Mouse (Mus musculus): ENCODE data around the gene Ccdc187.

DNA sequence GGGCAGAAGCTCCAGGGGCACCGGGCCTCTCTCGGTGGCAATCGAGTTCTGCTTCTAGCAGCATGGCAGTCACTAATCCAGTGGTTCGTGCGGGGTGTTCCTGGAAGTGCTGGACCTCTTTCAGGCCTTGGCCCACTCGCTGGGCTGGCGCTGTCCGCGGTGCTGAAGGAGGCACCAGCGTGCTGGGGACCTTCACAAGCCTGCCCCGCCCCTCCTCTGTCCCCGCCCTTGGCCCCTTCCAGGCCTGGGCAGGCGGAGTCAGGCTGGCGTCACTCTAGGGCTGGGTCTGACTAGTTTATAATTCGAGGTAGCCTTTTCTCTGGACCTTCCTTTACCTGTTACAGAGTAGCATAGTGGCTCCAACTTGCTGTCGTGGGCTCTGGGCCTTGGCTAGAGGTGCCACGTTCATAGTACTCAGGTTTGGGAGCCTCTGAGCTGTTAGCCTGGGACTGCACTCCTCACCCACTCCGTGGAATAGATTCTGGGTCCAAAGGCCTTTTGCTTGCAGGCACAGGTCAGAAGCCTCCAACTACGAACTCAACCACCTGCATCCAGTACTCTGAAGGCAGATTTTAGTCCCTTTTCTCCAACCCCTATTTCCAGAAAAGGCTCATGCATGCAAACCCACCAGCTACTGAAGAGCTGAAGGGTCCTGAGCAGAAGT is 86.1 kb downstream of the Ccdc187 start, which contains the start of gene Lhx3:
- TF ChIP-seq HCFC1 (IDR thresholded peaks at IDR 0.05; ENCODE audit: borderline replicate concordance, insufficient read depth, low read length) (no peak), MAFK (IDR thresholded peaks at IDR 0.05; ENCODE audit: insufficient read depth, low read depth, low read length) (no peak), ZNF384 (IDR thresholded peaks at IDR 0.05; ENCODE audit: low read depth, low read length) (no peak), CHD2 (IDR thresholded peaks at IDR 0.05; ENCODE audit: low read depth, low read length) (no peak), ZC3H11A (IDR thresholded peaks at IDR 0.05; ENCODE audit: borderline replicate concordance, low read depth, low read length) (no peak)
